Mouse (Mus musculus) liver, embryonic 12.5 days (tissue): Measurements from ENCODE around the gene Pdlim7. TPM values are rescaled to one million over a fixed set of nuclear protein-coding genes. Genes with fewer than 3 reads are reported as not detected.

Experiments
- ATAC-seq: fragments of 200-750 bp; cut with Nextera tagmentation; 2 replicates; pipeline ENCODE4 v1.8.0; 2017; ENCODE audit warnings: moderate number of reproducible peaks, mild to moderate bottlenecking, moderate library complexity
- H3K27ac ChIP-seq: fragments of 300-500 bp; sonication (generic); 2 replicates; pipeline ENCODE4 v1.5.1; 2016; ENCODE audit warnings: mild to moderate bottlenecking
- H3K27me3 ChIP-seq: fragments of 300-500 bp; sonication (generic); replicated peaks from 2 replicates; pipeline ENCODE4 v1.6.1; 2016; ENCODE audit warnings: mild to moderate bottlenecking, moderate library complexity
- H3K36me3 ChIP-seq: fragments of 300-500 bp; sonication (generic); 2 replicates; pipeline ENCODE4 v1.6.1; 2016; ENCODE audit warnings: mild to moderate bottlenecking, moderate library complexity
- H3K4me1 ChIP-seq: fragments of 300-500 bp; sonication (generic); 2 replicates; pipeline ENCODE4 v1.6.1; 2016
- H3K4me2 ChIP-seq: fragments of 300-500 bp; sonication (generic); 2 replicates; pipeline ENCODE4 v1.6.1; 2016; ENCODE audit warnings: mild to moderate bottlenecking, moderate library complexity
- H3K4me3 ChIP-seq: fragments of 300-500 bp; sonication (generic); 2 replicates; pipeline ENCODE4 v1.5.1; 2016; ENCODE audit warnings: mild to moderate bottlenecking, moderate library complexity
- H3K9ac ChIP-seq: fragments of 300-500 bp; sonication (generic); 2 replicates; pipeline ENCODE4 v1.6.1; 2016; ENCODE audit warnings: mild to moderate bottlenecking, moderate library complexity
- H3K9me3 ChIP-seq: fragments of 300-500 bp; sonication (generic); replicated peaks from 2 replicates; pipeline ENCODE4 v1.6.1; 2016; ENCODE audit warnings: mild to moderate bottlenecking, moderate library complexity
- WGBS: fragments of 180-500 bp; shearing (Covaris S2); methylation state at CpG from one replicate; pipeline ENCODE4 v1.1.7; 2016; ENCODE audit not compliant: insufficient replicate concordance; 5-methylcytosine and 5-hydroxymethylcytosine counted together
- microRNA-seq: library from miRNA; unstranded; fragments of <30 nt; microRNA quantifications from one replicate; pipeline ENCODE4, GENCODE M21; 2017
- polyA plus RNA-seq: library from polyadenylated mRNA; unstranded; fragments of >200 nt; fragmentation: Nextera tagmentation; extraction: Ambion mirVana; gene quantifications from 2 replicates; pipeline ENCODE4 v1.2.1, GENCODE M21; 2016

The Pdlim7 gene
- polyA plus RNA-seq, 1 experiment from 2014 or later, result 44.3 TPM

GRCm38 (mm10) chr13:55450511-55450980 is 62.9 kb downstream of the Pdlim7 start:
- Histone ChIP-seq H3K27ac (0 out of 2 replicates have a peak overlapping the region, but pooled peaks have one; percentile 25), H3K9me3 (no peaks in the 10 kb centered on the region), H3K9ac (no peak overlapping the region), H3K27me3 (no peaks in the 10 kb centered on the region), H3K4me2 (no peak overlapping the region), H3K4me1 (peaks cover 46% of the 10 kb centered on the region), H3K36me3 (peaks cover 81% of the 10 kb centered on the region), H3K4me3 (no peak overlapping the region)
- no peak for ATAC-seq
- WGBS, result 89% methylated on average over 11 of the region's 11 CpGs

GRCm38 (mm10) chr13:55449679-55450441 is 63.6 kb downstream of the Pdlim7 start:
- Histone ChIP-seq H3K9me3 (no peaks in the 10 kb centered on the region), H3K9ac (peak overlapping the region; percentile 0; the same call in 1 of the 2 replicates), H3K4me3 (no peak overlapping the region), H3K27me3 (no peaks in the 10 kb centered on the region), H3K27ac (peak overlapping the region; percentile 25; the same call in 1 of the 2 replicates), H3K4me1 (peaks cover 46% of the 10 kb centered on the region), H3K36me3 (peaks cover 74% of the 10 kb centered on the region), H3K4me2 (no peak overlapping the region)
- no peak for ATAC-seq
- WGBS, result 70% methylated on average over 17 of the region's 17 CpGs

- Histone ChIP-seq H3K9me3 (no peaks in the 10 kb centered on the region), H3K27me3 (no peaks in the 10 kb centered on the region), H3K4me3 (no peak overlapping the region), H3K27ac (no peak overlapping the region), H3K36me3 (peaks cover 67% of the 10 kb centered on the region), H3K9ac (0 out of 2 replicates have a peak overlapping the region, but pooled peaks have one; percentile 14), H3K4me2 (no peak overlapping the region), H3K4me1 (peaks cover 49% of the 10 kb centered on the region)
- 86% methylated on average over 9 of the region's 9 CpGs for WGBS
- no peak for ATAC-seq
Observed at GRCm38 (mm10) chr13:55449205-55449604, 64.3 kb downstream of the Pdlim7 start.

- Histone ChIP-seq H3K9me3 (no peaks in the 10 kb centered on the region), H3K4me3 (no peak overlapping the region), H3K27me3 (no peaks in the 10 kb centered on the region), H3K9ac (no peak overlapping the region), H3K4me1 (peaks cover 56% of the 10 kb centered on the region), H3K27ac (peak overlapping the region; percentile 98; the same call in 1 of the 2 replicates), H3K36me3 (peaks cover 57% of the 10 kb centered on the region), H3K4me2 (peak overlapping the region; percentile 96; the same call in 1 of the 2 replicates)
- WGBS, result 90% methylated on average over 5 of the region's 5 CpGs
- ATAC-seq, result no peak
Observed at GRCm38 (mm10) chr13:55448131-55448530, 65.3 kb downstream of the Pdlim7 start.

- H3K27ac ChIP-seq, result peak overlapping the region; percentile 98
Observed at GRCm38 (mm10) chr13:55447543-55447943, 65.9 kb downstream of the Pdlim7 start.

GRCm38 (mm10) chr13:55446483-55447105 is 66.9 kb downstream of the Pdlim7 start:
- Histone ChIP-seq H3K9me3 (no peaks in the 10 kb centered on the region), H3K4me3 (peak overlapping the region; percentile 97), H3K36me3 (peaks cover 41% of the 10 kb centered on the region), H3K4me1 (peaks cover 56% of the 10 kb centered on the region), H3K9ac (peak overlapping the region; percentile 97), H3K27me3 (no peaks in the 10 kb centered on the region), H3K4me2 (peak overlapping the region; percentile 96), H3K27ac (peak overlapping the region; percentile 98)
- peak; percentile 69 for ATAC-seq
- 47% methylated on average over 6 of the region's 6 CpGs for WGBS

More at GRCm38 (mm10) chr13:55447543-55447943, 65.9 kb downstream of the Pdlim7 start:
- 25% methylated on average over 3 of the region's 3 CpGs for WGBS
- no peak for ATAC-seq
- Histone ChIP-seq H3K4me1 (peaks cover 56% of the 10 kb centered on the region), H3K4me2 (peak overlapping the region; percentile 96), H3K9ac (peak overlapping the region; percentile 97), H3K4me3 (peak overlapping the region; percentile 97), H3K9me3 (no peaks in the 10 kb centered on the region), H3K27me3 (no peaks in the 10 kb centered on the region), H3K36me3 (peaks cover 51% of the 10 kb centered on the region)

Small RNAs within 50 kb of the gene (microRNA-seq; reads per million reads assigned to microRNA genes)
- not detected for gene Mir6943
- 15.5 reads per million, percentile 28 among the genes with 10 or more reads in this experiment for gene Mir6944
- not detected for gene Mir6945

Other genes with a start within 250 kb of the Pdlim7 start
- 290 and 318 TPM in 2 replicates for gene Prelid1, start 193.2 kb downstream of the Pdlim7 start, polyA plus RNA-seq
- 57.6 and 64.1 TPM in 2 replicates for gene Rab24, start 191.7 kb downstream of the Pdlim7 start, polyA plus RNA-seq
- gene Mxd3, start 183.9 kb downstream of the Pdlim7 start, polyA plus RNA-seq, result 18.5 and 19.7 TPM in 2 replicates
- 85.4 and 87.9 TPM in 2 replicates for gene Lman2, start 150.9 kb downstream of the Pdlim7 start, polyA plus RNA-seq
- gene Rgs14, start 143.9 kb downstream of the Pdlim7 start, polyA plus RNA-seq, result 1.9 and 2.5 TPM in 2 replicates
- gene Slc34a1, start 115.5 kb downstream of the Pdlim7 start, polyA plus RNA-seq, result not detected in 2 replicates
- gene Pfn3, start 98.4 kb downstream of the Pdlim7 start, polyA plus RNA-seq, result not detected in 2 replicates
- 55.9 and 57.0 TPM in 2 replicates for gene F12, start 86.9 kb downstream of the Pdlim7 start, polyA plus RNA-seq
- gene Grk6, start 68.6 kb downstream of the Pdlim7 start, polyA plus RNA-seq, result 44.1 and 44.6 TPM in 2 replicates
- not detected in 2 replicates for gene Prr7, start 49.4 kb downstream of the Pdlim7 start, polyA plus RNA-seq
- 24.2 and 27.0 TPM in 2 replicates for gene Dbn1, start 25.6 kb downstream of the Pdlim7 start, polyA plus RNA-seq
- gene Dok3, start 15.6 kb upstream of the Pdlim7 start, polyA plus RNA-seq, result 3.4 and 4.4 TPM in 2 replicates
- gene Ddx41, start 23.0 kb upstream of the Pdlim7 start, polyA plus RNA-seq, result 40.2 and 42.0 TPM in 2 replicates
- gene Fam193b, start 57.4 kb upstream of the Pdlim7 start, polyA plus RNA-seq, result 15.9 and 17.5 TPM in 2 replicates
- 73.8 and 75.8 TPM in 2 replicates for gene Tmed9, start 60.1 kb upstream of the Pdlim7 start, polyA plus RNA-seq
- gene B4galt7, start 86.2 kb upstream of the Pdlim7 start, polyA plus RNA-seq, result 10.6 and 11.3 TPM in 2 replicates
- gene Caml, start 109.3 kb upstream of the Pdlim7 start, polyA plus RNA-seq, result 19.1 and 20.9 TPM in 2 replicates
- 28.2 and 30.2 TPM in 2 replicates for gene Ddx46, start 121.4 kb upstream of the Pdlim7 start, polyA plus RNA-seq
- gene B230219D22Rik, start 179.4 kb upstream of the Pdlim7 start, polyA plus RNA-seq, result 22.8 and 23.2 TPM in 2 replicates
- gene Txndc15, start 201.0 kb upstream of the Pdlim7 start, polyA plus RNA-seq, result 32.0 and 33.5 TPM in 2 replicates
- 45.8 and 47.5 TPM in 2 replicates for gene Pcbd2, start 213.7 kb upstream of the Pdlim7 start, polyA plus RNA-seq